Mouse (Mus musculus): Measurements from ENCODE around the gene Zfp541.

DNA sequence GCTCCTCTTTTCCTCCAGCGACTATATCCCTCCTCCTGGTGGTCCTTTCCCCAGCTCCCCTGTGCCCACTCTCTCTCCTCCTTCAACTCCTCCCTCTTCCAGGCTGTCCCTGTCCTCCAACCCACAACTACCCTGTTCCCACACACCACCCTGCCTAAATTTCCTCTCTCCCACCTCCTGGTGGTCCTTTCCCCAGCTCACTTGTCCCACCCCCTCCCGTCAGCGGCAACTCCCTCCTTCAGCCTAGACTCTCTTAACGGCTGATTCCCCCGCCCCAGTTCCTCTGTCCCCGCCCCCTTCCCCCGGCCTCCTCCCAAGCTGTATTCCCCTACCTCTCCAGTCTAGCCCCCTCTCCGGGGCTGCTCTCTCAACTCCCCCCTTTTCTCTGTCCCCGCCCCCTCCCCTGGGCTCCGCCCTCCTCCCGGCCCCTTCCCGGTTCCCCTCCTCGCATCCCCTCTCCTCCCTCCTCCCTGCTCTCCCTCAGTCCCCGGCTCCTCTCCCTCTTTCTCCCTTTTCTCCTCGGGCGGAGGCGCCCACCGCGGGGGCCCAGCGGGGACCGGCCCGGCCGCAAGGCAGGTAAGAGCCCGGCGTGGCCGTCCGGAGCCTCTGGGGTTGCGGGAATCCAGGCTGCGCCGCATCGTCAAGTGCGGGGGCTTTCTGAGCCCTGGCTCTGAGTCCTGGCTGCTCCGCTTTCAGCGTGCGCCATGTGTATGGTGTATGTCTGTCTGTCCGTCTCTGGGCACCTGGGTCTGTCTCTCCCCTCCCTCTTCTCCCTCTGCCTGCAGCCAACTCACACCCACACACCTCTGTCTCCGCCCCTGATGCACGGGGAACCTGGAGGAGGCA is 68.5 kb downstream of the Zfp541 start:
- TF ChIP-seq CTCF (conservative IDR thresholded peaks at IDR 0.05; ENCODE audit: low read length) (no peak), POU5F1 (IDR thresholded peaks at IDR 0.05; ENCODE audit: borderline replicate concordance, low read length) (no peak), NANOG (IDR thresholded peaks at IDR 0.05; ENCODE audit: borderline replicate concordance, low read length) (no peak)
